Mouse (Mus musculus): ENCODE measurements around the gene Dcaf8. TPM values are rescaled to one million over a fixed set of nuclear protein-coding genes. Genes with fewer than 3 reads are reported as not detected.

Gene Dcaf8
- 85.4 and 105 TPM in 2 replicates for polyA plus RNA-seq (2014; fragmentation: Nextera tagmentation; extraction: Ambion mirVana)

DNA sequence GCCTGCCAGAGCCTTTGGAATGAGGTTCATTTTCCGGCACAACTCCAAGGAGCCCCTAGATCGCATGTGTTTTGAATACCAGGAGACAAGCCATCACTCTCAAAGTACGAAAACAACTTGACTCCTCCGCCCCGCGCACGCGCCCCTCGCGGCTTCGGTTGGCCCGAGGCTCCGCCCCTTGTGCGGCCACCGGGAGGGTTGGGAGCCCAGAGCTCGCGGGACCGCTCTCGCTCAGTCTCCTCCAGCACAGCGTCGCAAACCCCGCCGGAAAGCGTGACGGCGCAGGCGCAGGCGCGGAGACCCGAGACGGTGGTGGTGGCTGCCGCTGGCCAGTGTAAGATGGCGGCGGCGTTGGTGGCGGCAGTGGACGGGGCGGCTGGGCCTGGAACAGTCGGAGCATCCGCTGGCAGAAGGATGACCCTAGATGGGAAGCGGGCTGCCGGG lies at the start of gene Dcaf8:
TSS of gene Dcaf8 (plus strand) at position 250 of the 444 bp plus-strand sequence.
- H3K27ac ChIP-seq (ENCODE audit: low read depth, low read length): peak within 1 kb of the TSS; percentile 97
- H3K4me2 ChIP-seq: peak within 1 kb of the TSS; percentile 82
- H3K36me3 ChIP-seq (ENCODE audit: control insufficient read depth, insufficient read depth, low read length): peaks cover 14% of the 10 kb centered on the region
- no peaks in the 10 kb centered on the region for H3K27me3 ChIP-seq (ENCODE audit: control insufficient read depth, insufficient read depth, low read length)
- H3K9ac ChIP-seq (ENCODE audit: low read depth, low read length): peak within 1 kb of the TSS; percentile 100
- ATAC-seq (replicated peaks; ENCODE audit: insufficient number of reproducible peaks, low FRiP score, low TSS enrichment): peak; percentile 99
- no peaks in the 10 kb centered on the region for H3K9me3 ChIP-seq (replicated peaks; ENCODE audit: control insufficient read depth, low read length)
- WGBS (ENCODE audit: insufficient replicate concordance): under 1% methylated on average over 42 of the region's 42 CpGs
- H3K4me3 ChIP-seq (ENCODE audit: low read depth, low read length): peak within 1 kb of the TSS; percentile 93
- H3K4me1 ChIP-seq (ENCODE audit: control insufficient read depth, insufficient read depth, low read length): 0 out of 2 replicates have a peak, but pooled peaks cover 4% of the 10 kb centered on the region

DNA sequence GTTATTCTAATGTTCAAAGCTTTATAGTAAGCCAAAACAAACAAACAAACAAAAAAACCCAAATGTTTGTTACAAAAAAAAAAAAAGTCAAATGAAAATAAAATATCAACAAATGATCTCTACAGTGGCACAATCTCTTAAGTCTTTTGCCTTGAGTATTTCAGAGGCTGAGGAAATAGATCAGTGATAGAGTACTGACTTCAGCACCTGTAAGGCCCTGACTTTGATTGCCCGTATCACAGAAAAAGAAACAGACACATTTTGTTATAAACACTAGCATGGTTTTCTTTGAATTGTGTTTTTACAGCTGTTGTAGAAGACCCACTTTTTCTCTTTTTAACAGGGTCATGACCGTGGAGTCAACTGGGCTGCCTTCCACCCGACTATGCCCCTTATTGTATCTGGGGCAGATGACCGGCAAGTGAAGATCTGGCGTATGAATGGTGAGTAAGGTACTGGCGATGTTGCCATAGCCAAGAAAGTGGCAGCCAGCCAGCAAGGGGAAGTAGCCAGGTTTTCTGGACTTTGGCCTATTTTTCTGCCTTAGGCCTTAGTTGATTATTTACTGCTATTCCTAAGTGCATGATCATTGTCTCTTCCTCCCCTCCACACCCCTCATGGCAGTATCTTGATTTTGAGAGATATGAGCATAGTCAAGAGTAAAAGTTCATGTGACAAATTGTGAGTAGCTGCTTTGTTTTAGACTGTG lies 48.4 kb upstream of the Dcaf8 start:
- no peaks in the 10 kb centered on the region; the same call in none of the 2 replicates for H3K4me1 ChIP-seq (ENCODE audit: control insufficient read depth, insufficient read depth, low read length)
- no peaks in the 10 kb centered on the region for H3K27me3 ChIP-seq (ENCODE audit: control insufficient read depth, insufficient read depth, low read length)
- no peak overlapping the region for H3K4me2 ChIP-seq
- ATAC-seq (replicated peaks; ENCODE audit: insufficient number of reproducible peaks, low FRiP score, low TSS enrichment): no peak
- H3K9me3 ChIP-seq (replicated peaks; ENCODE audit: control insufficient read depth, low read length): no peaks in the 10 kb centered on the region
- no peak overlapping the region for H3K9ac ChIP-seq (ENCODE audit: low read depth, low read length)
- H3K4me3 ChIP-seq (ENCODE audit: low read depth, low read length): no peak overlapping the region
- peaks cover 35% of the 10 kb centered on the region for H3K36me3 ChIP-seq (ENCODE audit: control insufficient read depth, insufficient read depth, low read length)
- no peak overlapping the region for H3K27ac ChIP-seq (ENCODE audit: low read depth, low read length)
- WGBS (ENCODE audit: insufficient replicate concordance): 86% methylated on average over 6 of the region's 6 CpGs

DNA sequence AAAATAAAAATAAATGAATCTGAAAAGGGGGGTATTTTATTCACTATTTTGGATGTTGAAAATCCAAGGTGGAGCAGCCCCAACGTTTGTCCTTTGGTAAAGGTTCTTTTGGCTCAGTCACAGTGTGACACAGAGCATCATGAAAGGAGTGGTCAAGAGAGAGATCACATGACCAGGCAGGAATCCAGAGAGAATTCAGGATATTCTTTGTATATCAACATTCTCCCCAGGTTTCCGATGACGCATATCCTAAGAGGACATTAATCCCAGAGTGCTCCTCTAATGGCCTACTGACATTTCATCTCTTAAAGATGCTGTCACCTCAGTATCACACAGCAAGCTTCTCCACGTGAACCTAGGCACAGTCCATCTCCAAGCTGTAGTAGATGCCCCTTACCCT lies 44.3 kb upstream of the Dcaf8 start:
- Histone ChIP-seq H3K9ac (ENCODE audit: low read depth, low read length) (no peak overlapping the region), H3K27ac (ENCODE audit: low read depth, low read length) (no peak overlapping the region), H3K9me3 (replicated peaks; ENCODE audit: control insufficient read depth, low read length) (no peaks in the 10 kb centered on the region), H3K4me3 (ENCODE audit: low read depth, low read length) (no peak overlapping the region), H3K36me3 (ENCODE audit: control insufficient read depth, insufficient read depth, low read length) (peaks cover 53% of the 10 kb centered on the region), H3K27me3 (ENCODE audit: control insufficient read depth, insufficient read depth, low read length) (no peaks in the 10 kb centered on the region), H3K4me1 (ENCODE audit: control insufficient read depth, insufficient read depth, low read length) (no peaks in the 10 kb centered on the region), H3K4me2 (no peak overlapping the region)
- no peak for ATAC-seq (replicated peaks; ENCODE audit: insufficient number of reproducible peaks, low FRiP score, low TSS enrichment)
- 84% methylated on average over 4 of the region's 4 CpGs for WGBS (ENCODE audit: insufficient replicate concordance)

DNA sequence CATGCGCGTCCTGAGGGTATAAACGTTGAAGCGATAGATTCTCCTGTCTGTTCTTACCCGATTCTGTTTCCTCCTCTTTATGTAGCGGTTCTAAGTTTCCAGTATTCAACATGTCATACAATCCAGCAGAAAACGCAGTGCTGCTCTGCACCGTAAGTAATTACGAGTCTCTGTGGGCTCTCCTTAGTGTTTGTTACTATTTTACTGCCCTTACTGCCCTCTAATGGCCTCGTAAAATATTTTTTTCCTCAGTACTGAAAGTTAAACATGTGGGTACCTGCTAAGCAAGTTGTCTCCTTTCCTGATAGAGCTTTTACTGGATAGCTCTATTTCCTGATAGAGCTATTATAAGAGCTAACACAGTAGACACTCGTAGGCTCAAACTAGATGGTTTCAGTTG lies 42.8 kb upstream of the Dcaf8 start:
- H3K27ac ChIP-seq (ENCODE audit: low read depth, low read length): no peak overlapping the region
- no peaks in the 10 kb centered on the region for H3K4me1 ChIP-seq (ENCODE audit: control insufficient read depth, insufficient read depth, low read length)
- peaks cover 56% of the 10 kb centered on the region for H3K36me3 ChIP-seq (ENCODE audit: control insufficient read depth, insufficient read depth, low read length)
- H3K4me2 ChIP-seq: no peak overlapping the region
- no peak overlapping the region for H3K4me3 ChIP-seq (ENCODE audit: low read depth, low read length)
- no peaks in the 10 kb centered on the region for H3K27me3 ChIP-seq (ENCODE audit: control insufficient read depth, insufficient read depth, low read length)
- ATAC-seq (replicated peaks; ENCODE audit: insufficient number of reproducible peaks, low FRiP score, low TSS enrichment): no peak
- WGBS (ENCODE audit: insufficient replicate concordance): 84% methylated on average over 11 of the region's 11 CpGs
- H3K9ac ChIP-seq (ENCODE audit: low read depth, low read length): no peak overlapping the region
- no peaks in the 10 kb centered on the region for H3K9me3 ChIP-seq (replicated peaks; ENCODE audit: control insufficient read depth, low read length)

DNA sequence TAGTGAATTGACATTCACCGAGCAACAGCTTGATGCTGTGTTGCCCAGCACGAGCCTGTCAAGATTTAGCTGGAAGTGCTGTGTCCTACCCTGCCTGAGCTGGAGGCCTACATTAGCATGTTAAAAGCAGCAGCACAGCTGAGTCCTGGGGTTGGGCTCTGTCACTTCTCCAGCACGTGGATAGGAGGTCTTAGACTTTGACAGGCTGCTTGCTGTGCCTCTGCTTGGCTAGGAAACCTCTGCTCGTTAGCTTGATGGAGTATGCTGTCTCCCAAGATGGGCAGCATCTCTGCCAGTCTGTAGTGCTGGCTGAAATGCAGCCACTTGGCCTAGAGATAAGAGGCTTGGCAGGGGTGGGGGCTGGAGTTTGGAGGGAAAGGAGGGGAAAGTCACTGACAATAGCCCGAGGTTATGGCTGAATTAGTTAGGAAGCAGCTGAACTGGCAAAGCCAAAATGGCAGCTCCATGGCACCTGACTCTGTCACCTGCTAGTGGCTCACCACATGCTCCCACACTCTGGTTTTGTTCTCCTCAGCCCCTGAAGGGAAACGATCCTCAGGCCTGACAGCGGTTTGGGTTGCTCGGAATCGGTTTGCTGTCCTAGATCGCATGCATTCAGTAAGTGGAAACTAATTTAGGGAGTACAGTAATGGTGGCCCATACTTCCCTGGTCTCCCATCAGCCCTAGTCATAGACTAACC lies 40.0 kb upstream of the Dcaf8 start:
- peaks cover 59% of the 10 kb centered on the region for H3K36me3 ChIP-seq (ENCODE audit: control insufficient read depth, insufficient read depth, low read length)
- H3K9me3 ChIP-seq (replicated peaks; ENCODE audit: control insufficient read depth, low read length): no peaks in the 10 kb centered on the region
- no peak overlapping the region for H3K4me2 ChIP-seq
- 75% methylated on average over 10 of the region's 10 CpGs for WGBS (ENCODE audit: insufficient replicate concordance)
- no peak overlapping the region for H3K27ac ChIP-seq (ENCODE audit: low read depth, low read length)
- no peak for ATAC-seq (replicated peaks; ENCODE audit: insufficient number of reproducible peaks, low FRiP score, low TSS enrichment)
- H3K27me3 ChIP-seq (ENCODE audit: control insufficient read depth, insufficient read depth, low read length): no peaks in the 10 kb centered on the region
- H3K4me1 ChIP-seq (ENCODE audit: control insufficient read depth, insufficient read depth, low read length): no peaks in the 10 kb centered on the region
- no peak overlapping the region for H3K9ac ChIP-seq (ENCODE audit: low read depth, low read length)
- no peak overlapping the region for H3K4me3 ChIP-seq (ENCODE audit: low read depth, low read length)

DNA sequence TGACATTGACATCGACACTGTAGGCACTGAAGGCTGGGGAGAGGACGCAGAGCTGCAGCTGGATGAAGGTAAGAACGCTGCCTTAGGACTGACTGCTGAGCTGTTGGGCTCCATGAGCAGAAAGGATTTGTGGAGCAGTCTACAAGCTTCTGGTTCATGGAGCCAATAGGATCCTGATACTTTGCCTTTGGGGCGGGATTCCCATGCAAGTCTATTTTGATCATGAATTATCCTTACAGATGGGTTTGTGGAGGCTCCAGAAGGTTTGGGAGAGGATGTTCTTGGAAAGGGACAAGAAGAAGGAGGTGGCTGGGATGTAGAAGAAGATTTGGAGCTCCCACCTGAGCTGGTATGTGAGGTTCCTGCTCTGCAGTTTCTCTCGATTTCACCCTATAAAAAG lies 30.9 kb upstream of the Dcaf8 start:
- no peak for ATAC-seq (replicated peaks; ENCODE audit: insufficient number of reproducible peaks, low FRiP score, low TSS enrichment)
- Histone ChIP-seq H3K27me3 (ENCODE audit: control insufficient read depth, insufficient read depth, low read length) (no peaks in the 10 kb centered on the region), H3K9me3 (replicated peaks; ENCODE audit: control insufficient read depth, low read length) (no peaks in the 10 kb centered on the region), H3K4me2 (no peak overlapping the region), H3K27ac (ENCODE audit: low read depth, low read length) (no peak overlapping the region), H3K4me1 (ENCODE audit: control insufficient read depth, insufficient read depth, low read length) (no peaks in the 10 kb centered on the region), H3K9ac (ENCODE audit: low read depth, low read length) (no peak overlapping the region), H3K4me3 (ENCODE audit: low read depth, low read length) (no peak overlapping the region), H3K36me3 (ENCODE audit: control insufficient read depth, insufficient read depth, low read length) (peaks cover 76% of the 10 kb centered on the region)
- 92% methylated on average over 5 of the region's 5 CpGs for WGBS (ENCODE audit: insufficient replicate concordance)

DNA sequence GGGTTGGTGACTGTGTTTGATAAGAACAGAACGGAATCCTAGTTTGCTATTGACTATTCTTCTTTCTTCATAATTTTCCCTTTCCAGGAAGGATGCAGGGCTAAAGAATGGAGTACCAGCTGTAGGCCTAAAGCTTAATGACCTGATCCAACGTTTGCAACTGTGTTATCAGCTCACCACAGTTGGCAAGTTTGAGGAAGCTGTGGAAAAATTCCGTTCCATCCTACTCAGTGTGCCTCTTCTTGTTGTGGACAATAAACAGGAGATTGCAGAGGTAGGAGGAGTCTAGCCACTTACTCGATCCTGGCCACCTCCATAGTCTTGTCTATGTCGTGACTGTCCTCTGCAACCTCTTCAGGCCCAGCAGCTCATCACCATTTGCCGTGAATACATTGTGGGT lies 28.8 kb upstream of the Dcaf8 start:
- Histone ChIP-seq H3K27ac (ENCODE audit: low read depth, low read length) (no peak overlapping the region), H3K9ac (ENCODE audit: low read depth, low read length) (no peak overlapping the region), H3K27me3 (ENCODE audit: control insufficient read depth, insufficient read depth, low read length) (no peaks in the 10 kb centered on the region), H3K9me3 (replicated peaks; ENCODE audit: control insufficient read depth, low read length) (no peaks in the 10 kb centered on the region), H3K36me3 (ENCODE audit: control insufficient read depth, insufficient read depth, low read length) (peaks cover 70% of the 10 kb centered on the region), H3K4me1 (ENCODE audit: control insufficient read depth, insufficient read depth, low read length) (no peaks in the 10 kb centered on the region), H3K4me2 (no peak overlapping the region), H3K4me3 (ENCODE audit: low read depth, low read length) (no peak overlapping the region)
- ATAC-seq (replicated peaks; ENCODE audit: insufficient number of reproducible peaks, low FRiP score, low TSS enrichment): no peak
- 71% methylated on average over 6 of the region's 6 CpGs for WGBS (ENCODE audit: insufficient replicate concordance)

DNA sequence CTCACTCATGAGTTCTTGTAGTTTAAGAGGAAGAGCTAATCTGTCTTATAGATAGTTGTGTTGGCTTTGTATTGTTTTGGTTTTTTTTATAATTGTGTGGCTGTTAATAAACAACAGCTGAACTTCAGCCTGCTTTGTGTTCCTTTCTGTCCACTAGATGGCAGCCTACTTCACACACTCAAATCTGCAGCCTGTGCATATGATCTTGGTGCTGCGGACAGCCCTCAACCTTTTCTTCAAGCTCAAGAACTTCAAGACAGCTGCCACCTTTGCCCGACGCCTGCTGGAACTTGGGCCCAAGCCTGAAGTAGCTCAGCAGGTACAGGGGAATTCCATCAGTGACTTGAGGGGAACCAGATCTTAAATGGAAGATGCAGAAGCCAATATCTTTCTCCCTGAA lies 28.2 kb upstream of the Dcaf8 start:
- no peaks in the 10 kb centered on the region for H3K27me3 ChIP-seq (ENCODE audit: control insufficient read depth, insufficient read depth, low read length)
- ATAC-seq (replicated peaks; ENCODE audit: insufficient number of reproducible peaks, low FRiP score, low TSS enrichment): no peak
- H3K36me3 ChIP-seq (ENCODE audit: control insufficient read depth, insufficient read depth, low read length): peaks cover 64% of the 10 kb centered on the region

More for the DNA sequence above, 28.2 kb upstream of the Dcaf8 start:
- Histone ChIP-seq H3K4me2 (no peak overlapping the region), H3K27ac (ENCODE audit: low read depth, low read length) (no peak overlapping the region), H3K9ac (ENCODE audit: low read depth, low read length) (no peak overlapping the region), H3K4me1 (ENCODE audit: control insufficient read depth, insufficient read depth, low read length) (no peaks in the 10 kb centered on the region), H3K9me3 (replicated peaks; ENCODE audit: control insufficient read depth, low read length) (no peaks in the 10 kb centered on the region), H3K4me3 (ENCODE audit: low read depth, low read length) (no peak overlapping the region)
- 63% methylated on average over 3 of the region's 3 CpGs for WGBS (ENCODE audit: insufficient replicate concordance)
